Mouse (Mus musculus) c-Kit-positive CD71-negative TER-119-negative erythroid progenitor cells, embryonic 14.5 days (primary cell): ENCODE results near the gene Mroh2a.
"Not testable (repeated sequence)": the region's sequence is repeated elsewhere in the genome, so short reads cannot be mapped to it uniquely, and the experiment has no call there.

Experiments used
- DNase-seq: peaks from one replicate; pipeline ENCODE4 v3.0.0-alpha.2; 2013; ENCODE audit warnings: low read depth

Gene Mroh2a

DNA sequence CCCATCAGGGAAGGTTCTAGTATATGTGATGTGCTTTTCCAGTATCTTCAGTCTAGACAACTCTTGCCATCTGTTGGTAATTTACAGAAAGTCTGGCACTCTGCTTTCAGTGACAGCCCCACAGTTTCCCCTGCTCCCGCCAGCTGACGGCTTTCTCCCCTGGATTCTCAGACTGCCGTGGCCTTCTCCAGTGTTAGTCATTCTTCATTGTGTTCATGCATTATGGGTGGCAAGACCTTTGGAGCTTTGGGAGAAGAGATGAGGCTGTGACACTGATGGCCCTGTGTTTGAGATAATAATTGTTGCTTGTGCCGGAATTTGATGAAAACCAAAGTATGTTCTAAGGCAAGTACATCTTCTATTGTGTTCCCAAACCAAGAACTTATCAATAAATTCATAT lies 8.2 kb upstream of the Mroh2a start:
- no peak for DNase-seq

DNA sequence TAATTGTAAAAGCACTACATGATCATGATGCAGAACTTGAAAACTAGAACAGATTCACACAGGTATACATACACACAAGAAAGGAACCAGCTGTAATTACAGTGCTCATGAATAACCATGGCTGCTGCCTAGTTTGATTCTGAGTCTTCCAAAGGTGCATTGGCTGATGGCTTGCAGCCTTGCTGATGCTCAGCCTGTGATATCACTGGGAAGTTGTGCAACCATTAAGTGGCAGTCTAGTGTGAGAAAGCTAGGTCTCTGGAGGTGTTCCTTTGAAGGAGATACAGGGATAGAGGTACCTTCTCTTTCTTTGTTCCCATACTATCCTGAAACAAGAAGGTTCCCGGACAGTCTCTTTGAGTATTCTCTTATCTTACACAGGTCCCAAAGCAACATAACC lies 7.7 kb upstream of the Mroh2a start:
- DNase-seq = no peak

DNA sequence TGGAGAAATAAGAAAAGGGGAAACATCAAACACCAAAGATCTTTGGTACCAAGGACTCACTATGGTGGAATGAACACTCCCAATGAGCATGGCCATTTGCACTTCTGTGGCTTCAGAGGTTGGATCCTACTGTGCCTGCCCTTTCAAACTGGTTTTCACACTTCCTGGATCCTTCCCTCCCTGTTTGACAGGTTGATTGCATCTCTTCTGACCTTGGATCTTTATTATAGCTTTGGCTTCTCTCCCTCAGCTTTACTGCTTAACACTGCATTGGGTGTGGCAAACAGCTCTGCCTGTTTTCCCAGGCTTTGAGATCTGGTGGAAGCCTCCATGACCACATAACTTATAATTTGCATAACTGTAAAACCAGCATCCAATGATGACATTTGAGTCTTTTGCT lies 6.5 kb upstream of the Mroh2a start:
- no peak for DNase-seq

DNA sequence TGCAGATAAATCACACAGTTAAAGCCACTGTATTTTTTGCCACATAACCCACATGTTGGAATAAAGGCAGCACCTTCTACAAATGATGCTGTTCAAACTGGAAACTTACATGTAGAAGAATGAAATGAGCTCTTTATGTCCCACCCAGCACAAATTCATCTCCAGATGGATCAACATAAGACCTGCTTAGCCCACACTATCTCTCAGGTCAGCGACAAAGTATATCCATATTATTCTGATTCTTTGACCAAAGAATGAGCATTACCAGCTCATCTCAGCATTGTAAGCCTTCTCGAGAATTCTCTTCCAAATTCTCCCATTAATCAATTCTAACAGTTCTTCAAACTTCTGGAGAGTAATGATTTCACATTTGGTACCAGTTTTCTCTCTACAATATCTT lies 4.6 kb upstream of the Mroh2a start:
- DNase-seq = no peak

DNA sequence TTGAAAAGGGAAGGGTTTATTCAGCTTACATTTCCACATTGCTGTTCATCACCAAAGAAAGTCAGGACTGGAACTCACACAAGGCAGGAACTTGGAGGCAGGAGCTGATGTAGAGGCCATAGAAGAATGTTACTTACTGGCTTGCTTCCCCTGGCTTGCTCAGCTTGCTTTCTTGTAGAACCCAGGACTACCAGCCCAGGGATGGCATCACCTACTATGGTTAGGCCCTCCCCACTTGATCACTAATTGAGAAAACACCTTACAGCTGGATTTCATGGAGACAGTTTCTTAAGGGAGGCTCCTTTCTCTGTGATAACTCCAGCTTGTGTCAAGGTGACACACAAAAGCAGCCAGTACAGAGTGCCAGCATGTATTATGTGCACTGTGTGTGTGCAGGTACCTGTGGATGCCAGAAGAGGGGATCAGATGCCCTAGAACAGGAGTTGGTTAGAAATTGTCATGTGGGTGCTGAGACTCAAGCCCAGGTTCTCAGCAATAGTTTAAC lies 3.7 kb upstream of the Mroh2a start:
- DNase-seq = not testable (repeated sequence)

DNA sequence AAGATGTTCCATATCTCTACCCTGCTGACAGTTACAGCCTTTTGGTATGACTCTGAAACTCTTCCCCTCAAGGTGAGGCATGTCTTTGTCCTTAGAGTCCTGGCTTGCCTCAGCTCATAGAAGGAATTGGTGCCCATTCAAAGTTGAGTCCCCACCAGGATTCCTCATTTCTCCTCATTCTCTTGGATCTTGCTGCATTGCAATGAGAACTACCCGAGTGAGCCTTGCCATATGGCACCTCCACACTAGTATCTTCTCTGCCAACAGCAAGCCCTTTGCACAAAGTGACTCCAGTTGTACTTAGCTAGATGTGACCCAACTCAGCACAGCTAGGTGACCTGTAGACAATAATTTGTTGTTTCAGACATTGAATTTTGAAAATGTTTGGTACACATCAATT lies 3.2 kb upstream of the Mroh2a start:
- DNase-seq = no peak

DNA sequence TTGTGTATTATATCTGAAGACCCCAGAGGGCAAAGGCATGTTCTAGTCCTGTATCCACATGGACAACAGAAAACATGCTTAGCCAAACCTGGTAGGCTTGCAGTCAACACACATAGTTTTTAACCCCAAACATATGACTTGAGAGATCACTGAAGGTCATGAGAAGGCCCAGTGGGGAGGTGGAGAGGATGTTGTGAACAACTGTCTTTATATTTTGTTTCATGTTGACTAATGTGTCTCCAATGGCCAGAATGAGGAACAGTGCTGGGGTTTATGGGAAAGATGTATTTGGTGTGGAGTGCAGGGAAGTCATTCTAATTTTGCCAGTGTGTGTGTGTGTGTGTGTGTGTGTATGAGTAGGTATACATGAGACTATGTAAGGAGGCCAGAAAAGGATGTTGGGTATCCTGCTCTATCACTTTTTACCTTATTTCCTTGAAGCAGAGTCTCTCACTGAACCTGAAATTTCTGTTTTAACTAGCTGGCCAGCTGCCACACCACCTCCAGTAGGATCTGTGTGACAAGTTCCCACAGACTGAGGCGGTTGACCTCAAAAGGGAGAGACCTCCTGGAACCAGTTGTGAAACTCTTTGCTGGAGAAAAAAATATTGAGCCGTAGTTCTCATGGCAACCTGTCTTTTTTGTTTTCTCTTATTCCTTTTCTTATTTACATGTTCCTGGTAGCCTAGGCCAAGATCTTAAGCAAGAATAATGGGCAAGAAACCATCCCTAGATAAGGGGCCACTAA lies 2.6 kb upstream of the Mroh2a start:
- no peak for DNase-seq

DNA sequence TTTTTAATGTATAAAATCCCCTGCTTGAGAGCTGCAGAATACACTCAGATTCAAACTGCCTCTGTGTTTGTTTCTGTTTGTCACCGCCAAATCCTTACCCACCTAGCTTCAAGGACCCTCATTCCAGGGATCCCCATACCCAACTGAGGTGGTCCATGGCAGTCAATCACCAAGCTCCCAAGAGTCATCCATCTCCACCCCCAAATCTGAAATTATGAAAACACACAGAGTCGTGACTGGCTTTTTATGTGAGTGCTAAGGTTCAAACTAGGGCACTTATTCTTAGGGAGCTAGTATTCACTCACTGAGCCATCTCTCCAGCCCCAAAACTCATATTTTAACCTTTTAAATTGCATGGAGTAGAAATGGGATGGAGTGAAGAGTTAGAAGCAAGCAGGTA lies 1.5 kb upstream of the Mroh2a start:
- DNase-seq = not testable (repeated sequence)

DNA sequence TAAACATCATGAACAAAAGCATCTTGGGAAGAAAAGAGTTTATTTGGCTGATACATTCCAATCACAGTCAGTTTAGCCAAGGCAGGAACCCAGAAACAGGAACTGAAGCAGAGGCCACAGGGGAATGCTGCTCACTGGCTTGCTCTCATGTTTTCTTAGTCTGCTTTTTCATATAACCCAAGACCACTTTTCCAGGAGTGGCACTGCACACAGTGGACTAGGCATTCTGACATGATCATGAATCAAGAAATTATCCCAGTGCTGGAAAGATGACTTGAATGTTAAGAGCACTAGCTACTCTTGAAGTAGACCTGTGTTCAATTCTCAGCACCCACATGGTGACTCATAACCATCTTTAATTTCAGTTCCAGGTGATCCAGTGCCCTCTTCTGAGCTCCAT lies 1.0 kb upstream of the Mroh2a start:
- DNase-seq = no peak

DNA sequence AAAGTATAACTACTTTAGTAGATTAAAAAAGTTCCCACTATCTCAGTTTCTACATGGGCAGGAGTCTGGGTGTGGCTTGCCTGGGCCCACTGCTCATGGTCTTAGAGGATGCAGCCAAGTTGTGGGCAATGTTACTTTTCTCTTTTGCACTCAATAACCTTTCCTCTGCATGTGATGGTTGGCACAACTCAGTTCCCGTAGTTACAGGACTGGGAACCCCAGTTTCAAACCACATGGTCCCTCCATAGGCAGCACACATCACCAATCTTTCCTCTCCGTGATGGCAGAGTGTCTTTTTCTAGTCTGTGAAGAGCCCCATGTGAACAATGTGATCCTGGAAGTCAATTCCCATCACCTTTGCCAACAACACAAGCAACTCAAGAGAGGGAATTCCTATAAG lies 696 bp downstream of the Mroh2a start:
- no peak for DNase-seq

DNA sequence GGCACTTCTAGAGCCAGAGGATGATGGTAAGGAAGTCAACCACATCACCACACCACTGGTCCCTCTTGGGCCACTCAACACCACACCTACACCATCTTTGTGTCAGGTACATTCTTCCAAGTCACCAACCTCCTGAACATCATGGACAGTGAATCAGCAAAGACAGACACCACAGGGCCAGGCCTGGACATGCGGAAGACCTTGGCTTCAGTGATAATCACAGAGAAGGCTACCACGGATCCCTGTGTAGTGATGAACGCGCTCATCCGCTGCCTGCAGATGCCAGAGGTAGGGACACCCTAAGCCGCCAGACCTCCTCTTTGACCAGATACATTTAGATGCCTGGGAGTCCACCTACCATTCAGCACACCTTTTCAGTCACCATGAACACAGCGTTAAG lies 1.3 kb downstream of the Mroh2a start:
- no peak for DNase-seq

DNA sequence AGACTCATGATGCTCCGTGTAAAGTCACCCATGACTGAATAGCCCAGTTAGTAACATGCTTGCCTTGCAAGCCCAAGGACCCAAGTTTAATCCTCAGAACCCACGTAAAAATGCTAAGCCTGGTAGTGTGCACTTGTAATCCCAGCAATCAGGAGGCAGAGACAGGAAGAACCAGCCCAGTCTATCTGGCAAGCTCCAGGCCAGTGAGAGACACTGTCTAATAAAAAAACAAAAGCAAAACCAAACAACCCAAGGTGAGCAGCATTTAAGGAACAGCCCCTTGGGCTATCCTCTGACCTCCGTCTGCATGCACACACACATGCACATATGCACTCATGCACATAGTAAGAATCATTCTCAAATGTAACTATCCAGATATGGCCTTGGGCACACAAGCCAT lies 2.8 kb downstream of the Mroh2a start:
- no peak for DNase-seq

DNA sequence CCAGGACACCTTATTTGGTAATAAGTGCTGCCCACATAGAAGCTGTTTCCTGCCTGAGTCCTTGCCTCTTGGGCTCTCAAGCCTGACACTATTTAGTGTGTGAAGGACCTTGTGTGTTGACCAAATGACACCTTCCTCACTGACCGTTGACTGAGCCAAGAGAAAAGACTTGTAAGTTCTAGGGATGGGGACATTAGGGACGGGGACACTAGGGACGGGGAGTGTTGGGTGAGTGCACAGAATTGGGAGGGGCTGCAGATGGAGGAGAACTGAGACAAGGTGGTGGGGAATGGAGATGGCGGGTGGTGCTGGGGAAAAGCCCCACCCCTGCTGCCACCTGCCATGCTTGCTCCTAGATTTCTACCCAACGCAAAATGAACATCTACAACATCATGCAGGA lies 3.2 kb downstream of the Mroh2a start:
- DNase-seq = no peak

DNA sequence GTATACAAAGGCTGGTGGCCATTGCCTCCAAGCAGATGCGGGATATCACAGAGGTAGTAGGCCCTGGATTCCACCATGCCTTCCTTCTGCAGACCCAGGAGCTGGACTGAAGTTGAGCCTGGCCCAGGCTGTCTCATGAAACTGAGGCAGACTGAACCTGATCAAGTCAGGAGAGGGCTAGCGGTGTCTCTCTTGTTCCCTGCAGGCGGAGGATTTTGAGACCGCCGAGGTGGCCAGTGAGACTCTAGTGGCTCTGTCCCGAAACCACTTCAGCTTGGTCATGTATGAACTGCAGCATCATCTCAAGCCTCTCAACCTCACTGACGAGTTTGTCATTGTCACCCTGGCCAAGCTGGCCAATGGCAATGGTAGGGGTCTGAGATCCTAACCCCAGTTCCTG lies 3.6 kb downstream of the Mroh2a start:
- DNase-seq = no peak

DNA sequence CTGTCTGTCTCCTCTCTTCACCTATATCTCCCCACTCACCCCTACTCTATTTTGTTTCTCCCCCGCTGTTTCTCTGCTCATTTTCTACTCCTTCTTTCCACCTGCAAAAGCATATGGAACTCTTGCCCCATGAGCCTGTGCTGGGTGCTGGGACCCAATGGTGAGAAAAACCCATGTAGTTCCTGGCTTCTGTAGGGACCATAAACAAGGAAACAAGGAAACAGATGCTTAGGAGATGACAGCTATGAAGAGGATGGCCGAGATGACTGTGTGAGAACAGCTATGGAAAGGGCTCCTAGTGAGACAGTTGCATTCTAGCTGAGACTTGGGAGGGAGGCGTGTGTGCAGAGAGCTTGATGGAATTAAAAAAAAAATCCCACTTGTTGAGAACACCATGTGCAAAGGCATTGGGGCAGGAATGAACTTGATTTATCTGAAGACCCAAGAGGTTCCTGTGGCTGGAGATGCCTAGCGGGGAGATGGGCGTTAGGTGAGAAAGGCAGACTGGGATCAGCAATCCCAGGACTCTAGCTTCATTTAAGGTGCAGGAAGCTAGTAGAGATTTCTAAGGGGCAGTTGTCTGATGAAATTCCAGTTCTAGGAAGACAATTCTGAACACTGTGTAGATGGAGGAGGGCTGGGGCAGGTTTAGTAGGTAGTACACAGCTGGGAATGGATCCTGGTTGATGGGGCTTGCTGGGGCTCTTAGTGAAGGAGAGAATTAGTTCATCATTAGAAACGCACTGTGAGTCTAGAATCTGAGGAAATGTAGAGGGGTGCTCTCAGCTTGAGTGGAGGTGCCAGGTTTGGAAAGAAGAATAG lies 4.4 kb downstream of the Mroh2a start:
- DNase-seq = no peak

DNA sequence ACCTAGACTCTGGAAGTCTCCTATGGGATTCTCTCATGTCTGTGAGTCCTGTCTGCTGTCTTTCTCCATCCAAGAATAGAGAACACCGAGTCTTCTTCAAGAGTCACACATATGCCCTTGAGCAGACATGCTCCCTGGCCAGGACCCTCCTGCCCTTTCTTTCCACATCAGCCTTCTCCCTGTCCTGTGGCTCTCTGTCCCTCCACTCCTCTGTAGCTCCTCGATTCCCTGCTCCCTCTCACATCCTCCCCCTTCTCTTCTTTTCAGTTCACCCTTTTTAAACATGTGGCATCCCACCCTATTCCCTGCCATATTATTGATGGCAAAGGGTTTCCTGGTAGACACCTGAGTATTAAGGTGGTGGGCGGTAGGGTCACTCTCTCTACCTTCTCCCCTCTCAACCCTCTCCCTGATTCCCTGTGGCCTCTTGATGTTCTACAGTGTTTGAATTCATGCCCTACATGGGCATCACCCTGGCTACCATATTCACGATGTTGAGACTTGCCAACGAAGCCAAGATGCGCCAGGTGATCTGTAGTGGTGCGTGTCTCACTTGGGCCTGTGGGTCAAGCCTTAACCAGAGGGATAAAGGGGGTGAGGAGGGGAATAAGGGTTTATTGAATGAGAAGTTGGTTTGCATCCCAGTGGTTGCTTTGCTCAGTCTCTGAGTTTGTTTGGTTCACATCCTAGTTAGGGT lies 5.2 kb downstream of the Mroh2a start:
- no peak for DNase-seq

DNA sequence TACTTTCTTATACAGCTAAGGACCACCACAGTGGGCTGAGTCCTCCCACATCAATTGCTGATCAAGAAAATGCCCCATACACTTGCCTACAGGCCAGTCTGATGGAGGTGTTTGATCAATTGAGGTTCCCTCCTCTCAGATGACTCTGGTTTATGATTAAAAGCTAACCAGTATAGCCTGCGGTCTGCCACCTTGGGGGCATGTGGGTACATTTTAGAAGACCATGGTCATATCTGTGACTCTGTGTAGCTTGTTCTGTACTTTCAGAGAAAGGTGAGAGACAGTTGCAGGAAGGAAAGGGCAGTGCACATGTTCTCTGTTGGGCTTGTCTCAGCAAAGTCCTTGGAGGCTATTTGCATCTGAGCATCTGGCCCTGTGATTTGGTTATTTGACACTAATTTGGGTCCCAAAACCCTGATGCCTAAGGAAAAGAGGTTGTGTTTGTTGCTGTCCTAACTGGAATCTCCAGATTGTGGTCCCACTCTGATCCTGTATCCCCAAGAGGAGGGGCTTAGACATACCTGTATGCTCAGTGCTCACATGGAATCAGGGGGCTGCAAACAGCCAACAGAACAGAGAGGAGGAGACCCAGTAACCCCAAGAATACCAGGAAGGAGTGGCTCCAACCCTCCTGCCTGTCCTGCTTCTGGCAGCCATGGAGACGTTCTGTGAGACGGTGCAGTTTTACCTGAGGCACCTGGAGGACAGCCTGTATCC lies 6.0 kb downstream of the Mroh2a start:
- DNase-seq = no peak

DNA sequence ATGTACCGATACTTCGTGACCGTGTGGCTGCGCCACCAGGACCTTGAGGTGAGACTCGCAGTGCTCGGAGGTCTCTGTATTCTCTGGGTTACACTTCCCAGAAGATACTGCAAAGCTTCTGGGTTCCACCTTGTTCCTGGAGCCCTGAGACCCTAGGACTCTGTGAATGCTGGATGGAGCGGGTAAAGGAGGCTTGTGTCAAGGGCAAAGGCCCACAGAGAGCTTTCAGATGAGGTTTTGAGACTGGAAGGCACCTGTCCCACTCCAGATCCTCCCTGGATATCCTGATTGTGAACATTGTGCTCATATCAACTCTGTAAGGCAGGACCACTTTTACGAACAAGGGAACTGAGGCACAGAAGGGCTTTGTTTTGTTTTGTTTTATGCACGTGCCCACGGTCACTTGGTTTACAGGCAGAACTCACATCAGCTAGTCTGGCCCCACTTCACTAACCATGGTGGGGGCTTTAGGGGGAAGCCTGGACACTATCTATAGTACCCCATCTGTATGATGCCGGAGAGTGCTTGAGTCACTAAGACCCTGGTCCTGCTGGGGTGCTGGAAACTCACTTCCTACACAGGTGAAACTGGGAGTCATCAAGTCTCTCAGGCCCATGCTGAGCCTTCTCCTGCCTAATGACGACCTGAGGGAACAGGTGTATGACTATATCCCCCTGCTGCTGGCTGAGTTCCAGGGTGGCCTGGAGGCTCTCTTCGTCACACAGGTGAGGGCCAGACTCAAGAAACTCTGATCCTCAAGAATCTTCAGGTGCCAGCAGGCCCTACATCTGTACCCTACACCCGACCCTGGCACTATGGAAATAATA lies 6.8 kb downstream of the Mroh2a start:
- DNase-seq = no peak

DNA sequence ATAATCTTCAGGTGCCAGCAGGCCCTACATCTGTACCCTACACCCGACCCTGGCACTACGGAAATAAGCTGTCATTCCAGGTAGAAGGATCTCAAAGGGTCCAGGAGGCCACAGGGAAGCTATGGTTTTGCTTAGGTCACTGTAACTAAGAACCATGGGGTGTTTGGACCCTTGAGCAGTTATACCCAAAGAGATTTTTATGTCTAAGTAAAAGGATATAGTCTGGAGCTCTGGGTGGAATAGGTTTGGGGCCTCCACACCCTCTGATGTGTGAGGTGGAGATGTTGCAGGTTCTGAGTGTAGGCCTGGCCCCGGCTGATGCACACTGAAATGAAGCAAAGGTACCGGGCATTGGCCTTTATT lies 7.4 kb downstream of the Mroh2a start:
- DNase-seq = no peak

DNA sequence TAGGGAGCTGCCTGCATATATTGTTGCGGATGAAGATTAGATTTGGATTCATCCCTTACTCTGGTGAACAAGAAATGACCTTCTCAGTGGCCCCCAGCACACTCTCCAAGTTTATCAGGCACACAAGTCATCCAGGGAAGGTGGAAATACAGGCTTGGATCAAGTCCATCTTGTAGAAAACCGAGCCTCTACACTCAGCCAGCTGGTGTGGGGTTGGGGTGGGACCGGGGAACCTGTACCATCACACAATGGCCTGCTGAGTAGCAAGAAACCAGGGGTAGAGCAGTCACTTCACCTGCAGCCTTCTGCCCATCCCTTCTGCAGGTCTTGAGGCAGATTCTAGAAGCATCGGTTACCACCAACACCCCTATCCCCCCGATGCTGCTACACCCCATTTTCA lies 7.9 kb downstream of the Mroh2a start:
- no peak for DNase-seq
